Mouse (Mus musculus) stomach, embryonic 15.5 days (tissue): ENCODE results near the gene Mknk2. TPM values are rescaled to one million over a fixed set of nuclear protein-coding genes. Genes with fewer than 3 reads are reported as not detected.
A peak's percentile ranks its signal among the peaks of the same experiment; 100 is the strongest.

Source experiments
- ATAC-seq: fragments of 200-750 bp; cut with Nextera tagmentation; 2 replicates; pipeline ENCODE4 v1.8.0; 2017; ENCODE audit warnings: low read depth, moderate number of reproducible peaks, moderate TSS enrichment; ENCODE audit not compliant: insufficient read depth, low FRiP score
- H3K27ac ChIP-seq: fragments of 300-500 bp; sonication (generic); 2 replicates; pipeline ENCODE4 v1.5.1; 2015; ENCODE audit warnings: mild to moderate bottlenecking, inconsistent platforms
- H3K27me3 ChIP-seq: fragments of 300-500 bp; sonication (generic); replicated peaks from 2 replicates; pipeline ENCODE4 v1.6.1; 2015; ENCODE audit warnings: inconsistent platforms
- H3K36me3 ChIP-seq: fragments of 300-500 bp; sonication (generic); 2 replicates; pipeline ENCODE4 v1.6.1; 2015; ENCODE audit warnings: inconsistent platforms
- H3K4me1 ChIP-seq: fragments of 300-500 bp; sonication (generic); 2 replicates; pipeline ENCODE4 v1.6.1; 2015; ENCODE audit warnings: inconsistent platforms
- H3K4me2 ChIP-seq: fragments of 300-500 bp; sonication (generic); 2 replicates; pipeline ENCODE4 v1.6.1; 2015; ENCODE audit warnings: mild to moderate bottlenecking, inconsistent platforms
- H3K4me3 ChIP-seq: fragments of 300-500 bp; sonication (generic); replicated peaks from 2 replicates; pipeline ENCODE4 v1.5.1; 2015; ENCODE audit warnings: inconsistent platforms
- H3K9ac ChIP-seq: fragments of 300-500 bp; sonication (generic); 2 replicates; pipeline ENCODE4 v1.6.1; 2015; ENCODE audit warnings: inconsistent platforms
- H3K9me3 ChIP-seq: fragments of 300-500 bp; sonication (generic); 2 replicates; pipeline ENCODE4 v1.6.1; 2016; ENCODE audit warnings: inconsistent platforms
- WGBS: fragments of 180-500 bp; shearing (Covaris S2); methylation state at CpG from one replicate; pipeline ENCODE4 v1.1.7; 2015; 5-methylcytosine and 5-hydroxymethylcytosine counted together
- polyA plus RNA-seq: library from polyadenylated mRNA; unstranded; fragments of >200 nt; fragmentation: Nextera tagmentation; extraction: Ambion mirVana; gene quantifications from 2 replicates; pipeline ENCODE4 v1.2.1, GENCODE M21; 2015

Gene Mknk2
- polyA plus RNA-seq, 1 experiment from 2014 or later: 86.3 TPM

- Histone ChIP-seq H3K4me1 (peaks cover 63% of the 10 kb centered on the region), H3K27me3 (no peaks in the 10 kb centered on the region), H3K4me2 (peak overlapping the region; percentile 84), H3K27ac (peak overlapping the region; percentile 79), H3K9me3 (no peaks in the 10 kb centered on the region), H3K9ac (peak overlapping the region; percentile 82), H3K4me3 (peak overlapping the region; percentile 77), H3K36me3 (peaks cover 9% of the 10 kb centered on the region)
- WGBS: under 1% methylated on average over 46 of the region's 54 CpGs
- no peak for ATAC-seq
These were observed 2.3 kb downstream of the Mknk2 start for GRCm38 (mm10) chr10:80675405-80676197.

- H3K4me1 ChIP-seq: peaks cover 63% of the 10 kb centered on the region
- 7% methylated on average over 6 of the region's 6 CpGs for WGBS
- no peaks in the 10 kb centered on the region for H3K9me3 ChIP-seq
- peaks cover 16% of the 10 kb centered on the region for H3K36me3 ChIP-seq
- H3K4me3 ChIP-seq: peak overlapping the region; percentile 77
- no peaks in the 10 kb centered on the region for H3K27me3 ChIP-seq
- H3K9ac ChIP-seq: peak overlapping the region; percentile 82
- peak overlapping the region; percentile 84 for H3K4me2 ChIP-seq
- peak overlapping the region; percentile 79 for H3K27ac ChIP-seq
- ATAC-seq: no peak
These were observed 3.0 kb downstream of the Mknk2 start for GRCm38 (mm10) chr10:80674851-80675404.

DNA sequence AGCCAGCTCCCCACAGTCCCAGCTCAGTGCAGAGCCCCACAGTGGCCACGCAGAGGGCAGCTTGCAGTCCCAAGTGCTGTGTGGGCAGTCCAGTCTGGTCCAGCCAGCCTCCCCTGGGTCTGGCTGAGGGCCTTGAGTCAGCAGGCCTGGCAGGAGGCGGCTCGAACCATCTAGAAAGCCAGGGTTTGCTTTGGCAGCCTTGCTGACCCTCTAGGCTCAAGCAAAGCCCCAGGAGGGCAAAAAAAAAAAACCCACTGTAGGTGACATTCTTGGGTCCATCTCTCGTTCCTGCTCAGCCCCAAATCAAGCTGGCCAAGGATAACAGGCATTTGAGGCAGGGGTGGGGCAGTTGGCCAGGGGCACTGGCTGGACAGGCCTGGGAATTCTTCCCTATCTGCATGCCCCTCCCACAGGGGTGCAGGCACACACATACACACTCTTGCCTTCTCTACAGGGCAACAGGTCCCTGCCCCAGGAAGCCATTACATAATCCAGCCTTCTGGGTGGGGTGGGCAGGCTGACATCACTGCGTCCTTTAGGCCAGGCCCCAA, 3.7 kb downstream of the Mknk2 start:
- 43% methylated on average over 5 of the region's 5 CpGs for WGBS
- H3K27ac ChIP-seq: peak overlapping the region; percentile 79
- peak overlapping the region; percentile 84 for H3K4me2 ChIP-seq
- H3K9ac ChIP-seq: peak overlapping the region; percentile 82; the same call in 1 of the 2 replicates
- H3K4me3 ChIP-seq: peak overlapping the region; percentile 77
- no peaks in the 10 kb centered on the region for H3K27me3 ChIP-seq
- no peak for ATAC-seq
- no peaks in the 10 kb centered on the region for H3K9me3 ChIP-seq
- H3K4me1 ChIP-seq: peaks cover 57% of the 10 kb centered on the region
- H3K36me3 ChIP-seq: peaks cover 23% of the 10 kb centered on the region

- H3K36me3 ChIP-seq: peaks cover 28% of the 10 kb centered on the region
- WGBS: 79% methylated on average over 3 of the region's 3 CpGs
- H3K4me1 ChIP-seq: peaks cover 51% of the 10 kb centered on the region
- H3K9me3 ChIP-seq: no peaks in the 10 kb centered on the region
- H3K27ac ChIP-seq: peak overlapping the region; percentile 79; the same call in 1 of the 2 replicates
- peak overlapping the region; percentile 84 for H3K4me2 ChIP-seq
- ATAC-seq: no peak
- H3K27me3 ChIP-seq: no peaks in the 10 kb centered on the region
- H3K4me3 ChIP-seq: peak overlapping the region; percentile 77
- H3K9ac ChIP-seq: no peak overlapping the region; the same call in 1 of the 2 replicates
These were observed 4.2 kb downstream of the Mknk2 start for GRCm38 (mm10) chr10:80673690-80674089.

DNA sequence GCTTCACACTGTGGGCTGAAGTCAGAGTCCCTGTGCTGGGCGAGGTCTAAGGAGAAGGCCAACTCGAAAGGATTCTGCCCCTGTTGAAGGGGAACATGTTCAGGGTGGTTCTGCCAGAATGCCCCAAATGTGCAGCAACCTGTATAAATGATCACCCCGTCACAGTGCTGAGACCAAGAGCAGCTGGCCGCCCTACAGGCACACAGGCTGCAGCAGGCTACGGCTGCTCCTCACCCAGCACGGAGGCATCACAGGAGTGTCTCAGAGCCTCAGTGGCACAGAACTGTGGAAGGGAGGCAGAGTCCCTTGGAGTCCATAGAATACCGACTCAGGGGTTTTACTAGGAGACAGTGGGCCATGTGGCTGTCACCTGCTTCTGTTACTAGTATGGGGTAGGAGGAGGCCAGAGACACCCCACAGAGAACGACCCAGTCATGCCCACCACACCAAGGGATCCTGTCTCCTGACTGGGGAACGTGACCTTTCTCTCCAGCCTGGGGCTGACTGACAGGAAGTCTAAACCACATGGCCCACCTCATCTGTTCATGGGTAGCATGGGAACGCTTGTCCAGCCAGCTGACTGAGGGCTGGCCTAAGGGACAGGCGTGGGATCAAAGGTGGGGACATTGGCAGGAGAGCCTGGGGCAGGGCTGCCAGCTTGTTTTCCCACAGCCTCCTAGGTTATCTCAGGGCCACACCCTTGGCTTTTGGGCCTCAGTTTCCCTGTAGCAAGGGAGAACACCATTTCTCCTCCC, 5.8 kb downstream of the Mknk2 start:
- no peak overlapping the region for H3K4me3 ChIP-seq
- H3K4me2 ChIP-seq: no peak overlapping the region
- H3K27me3 ChIP-seq: no peaks in the 10 kb centered on the region
- H3K9ac ChIP-seq: no peak overlapping the region
- H3K27ac ChIP-seq: no peak overlapping the region
- H3K9me3 ChIP-seq: no peaks in the 10 kb centered on the region
- peaks cover 36% of the 10 kb centered on the region for H3K4me1 ChIP-seq
- peaks cover 41% of the 10 kb centered on the region for H3K36me3 ChIP-seq
- WGBS: 78% methylated on average over 11 of the region's 11 CpGs
- ATAC-seq: no peak

GRCm38 (mm10) chr10:80671251-80671650, 6.7 kb downstream of the Mknk2 start:
- H3K9ac ChIP-seq: no peak overlapping the region
- H3K36me3 ChIP-seq: peaks cover 50% of the 10 kb centered on the region
- peaks cover 41% of the 10 kb centered on the region for H3K4me1 ChIP-seq
- H3K9me3 ChIP-seq: no peaks in the 10 kb centered on the region
- no peaks in the 10 kb centered on the region for H3K27me3 ChIP-seq
- 92% methylated on average over 4 of the region's 4 CpGs for WGBS
- no peak for ATAC-seq
- H3K4me2 ChIP-seq: no peak overlapping the region
- H3K27ac ChIP-seq: no peak overlapping the region
- H3K4me3 ChIP-seq: no peak overlapping the region

GRCm38 (mm10) chr10:80670531-80670930, 7.4 kb downstream of the Mknk2 start:
- H3K36me3 ChIP-seq: peaks cover 52% of the 10 kb centered on the region
- no peak for ATAC-seq
- no peak overlapping the region for H3K4me3 ChIP-seq
- H3K4me2 ChIP-seq: no peak overlapping the region
- no peaks in the 10 kb centered on the region for H3K9me3 ChIP-seq
- WGBS: 90% methylated on average over 2 of the region's 2 CpGs
- H3K9ac ChIP-seq: no peak overlapping the region
- no peaks in the 10 kb centered on the region for H3K27me3 ChIP-seq
- H3K4me1 ChIP-seq: peaks cover 48% of the 10 kb centered on the region
- no peak overlapping the region for H3K27ac ChIP-seq

DNA sequence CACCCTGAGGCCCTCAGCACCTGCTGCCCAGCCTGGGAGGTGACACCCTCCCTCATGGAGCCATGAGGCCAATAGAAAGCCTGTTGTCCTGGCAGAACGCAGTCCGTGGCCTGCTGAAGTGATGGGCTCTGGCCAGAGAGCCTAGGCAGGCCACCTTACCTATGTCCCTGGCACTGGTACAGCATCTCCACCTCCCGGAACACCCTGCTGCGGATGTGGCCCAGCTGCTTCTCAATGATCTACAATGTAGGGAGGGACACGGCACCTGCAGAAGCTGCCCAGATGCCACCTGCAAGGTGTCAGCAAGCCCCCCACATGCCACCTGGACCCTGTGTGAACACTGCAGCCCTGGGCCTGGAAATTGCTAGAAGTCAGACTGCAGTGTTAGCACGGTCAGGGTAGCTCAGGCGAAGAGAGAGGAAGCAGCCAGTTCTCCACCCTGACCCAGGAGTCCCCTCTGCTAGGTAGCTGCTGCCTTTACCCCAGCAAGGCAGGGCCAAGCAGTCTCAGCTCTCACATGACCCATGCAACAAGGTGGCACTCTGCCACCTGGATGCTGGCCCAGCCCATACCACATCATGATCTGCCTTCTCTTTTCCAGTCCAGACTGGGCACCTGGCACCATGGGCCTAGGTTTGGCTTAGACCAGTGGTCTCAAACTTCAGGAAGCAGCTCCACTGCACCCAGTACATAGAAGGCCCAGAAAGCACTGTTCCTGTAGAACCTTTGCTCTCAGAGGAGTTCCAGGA, 8.0 kb downstream of the Mknk2 start:
- no peak overlapping the region for H3K27ac ChIP-seq
- 95% methylated on average over 7 of the region's 7 CpGs for WGBS
- H3K4me1 ChIP-seq: peaks cover 50% of the 10 kb centered on the region
- H3K9ac ChIP-seq: no peak overlapping the region
- no peak for ATAC-seq
- peaks cover 52% of the 10 kb centered on the region for H3K36me3 ChIP-seq
- H3K9me3 ChIP-seq: no peaks in the 10 kb centered on the region
- H3K4me2 ChIP-seq: no peak overlapping the region
- H3K27me3 ChIP-seq: no peaks in the 10 kb centered on the region
- H3K4me3 ChIP-seq: no peak overlapping the region

GRCm38 (mm10) chr10:80669018-80669417, 8.9 kb downstream of the Mknk2 start:
- Histone ChIP-seq H3K4me2 (no peak overlapping the region), H3K4me3 (no peak overlapping the region), H3K9me3 (no peaks in the 10 kb centered on the region), H3K27ac (no peak overlapping the region), H3K36me3 (peaks cover 52% of the 10 kb centered on the region), H3K4me1 (peaks cover 48% of the 10 kb centered on the region), H3K27me3 (no peaks in the 10 kb centered on the region), H3K9ac (no peak overlapping the region)
- WGBS: 87% methylated on average over 12 of the region's 12 CpGs
- ATAC-seq: no peak

DNA sequence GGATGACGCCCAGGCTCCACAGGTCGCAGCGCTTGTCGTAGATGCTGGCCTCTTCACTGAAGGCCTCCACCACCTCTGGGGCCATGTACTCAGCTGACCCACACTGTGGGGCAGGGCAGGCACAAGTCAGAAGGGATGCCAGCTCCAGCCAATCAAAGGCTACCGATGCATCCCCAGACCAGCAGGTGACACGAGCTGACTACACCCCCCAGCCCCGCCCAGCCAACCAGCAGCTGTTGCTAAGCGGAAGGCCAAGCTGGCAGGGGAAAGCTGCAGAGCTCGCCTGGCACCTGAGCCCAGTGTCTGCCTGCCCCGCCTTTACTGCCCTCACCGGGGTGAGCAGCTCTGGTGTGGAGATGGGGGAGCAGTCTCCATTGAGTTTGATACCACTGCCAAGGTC, 9.3 kb downstream of the Mknk2 start:
- peaks cover 52% of the 10 kb centered on the region for H3K36me3 ChIP-seq

GRCm38 (mm10) chr10:80666837-80667412, 11.0 kb downstream of the Mknk2 start:
- no peak overlapping the region for H3K4me2 ChIP-seq
- no peaks in the 10 kb centered on the region for H3K9me3 ChIP-seq
- H3K4me1 ChIP-seq: peaks cover 40% of the 10 kb centered on the region
- H3K27me3 ChIP-seq: no peaks in the 10 kb centered on the region
- H3K4me3 ChIP-seq: no peak overlapping the region
- H3K27ac ChIP-seq: no peak overlapping the region
- no peak overlapping the region for H3K9ac ChIP-seq
- H3K36me3 ChIP-seq: peaks cover 52% of the 10 kb centered on the region
- no peak for ATAC-seq
- whole genome bisulfite sequencing: 80% methylated on average over 19 of the region's 19 CpGs

More for the DNA sequence above, 9.3 kb downstream of the Mknk2 start:
- Histone ChIP-seq H3K9me3 (no peaks in the 10 kb centered on the region), H3K27ac (0 out of 2 replicates have a peak overlapping the region, but pooled peaks have one; percentile 46), H3K4me1 (peaks cover 48% of the 10 kb centered on the region), H3K9ac (no peak overlapping the region), H3K27me3 (no peaks in the 10 kb centered on the region), H3K4me3 (no peak overlapping the region), H3K4me2 (no peak overlapping the region)
- ATAC-seq: no peak
- WGBS: 76% methylated on average over 11 of the region's 11 CpGs
